Mouse (Mus musculus) CD8-positive naive resting alpha-beta T cell, adult 57 days (primary cell): ENCODE results near the gene Wfdc18. TPM values are rescaled to one million over a fixed set of nuclear protein-coding genes. Genes with fewer than 3 reads are reported as not detected.

Experiments used
- total RNA-seq: library from RNA; stranded (reverse); gene quantifications from one replicate; pipeline ENCODE4 v1.2.4, GENCODE M21; 2023

Gene Wfdc18
- not detected for total RNA-seq

DNA sequence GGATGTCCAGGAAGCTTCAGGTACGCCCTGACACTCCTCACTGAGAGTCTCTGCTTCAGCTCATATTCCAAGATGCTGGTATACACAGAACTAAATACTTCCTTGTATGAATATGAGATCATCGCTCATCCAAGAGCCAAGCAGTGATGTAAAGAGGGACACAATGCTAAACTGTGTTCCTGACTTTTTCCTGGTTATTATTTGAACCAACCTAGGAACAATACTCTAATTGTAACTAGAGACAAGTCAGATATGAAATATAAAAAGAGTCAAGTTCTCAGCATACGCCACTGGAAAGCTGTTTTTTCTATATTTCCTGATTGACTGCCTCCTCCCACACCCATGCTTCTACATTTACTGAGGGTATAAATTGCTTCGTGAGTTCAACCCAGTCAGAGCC is at the start of gene Wfdc18:
Wfdc18 (plus strand) TSS at position 301 of the 400 bp plus-strand sequence.

DNA sequence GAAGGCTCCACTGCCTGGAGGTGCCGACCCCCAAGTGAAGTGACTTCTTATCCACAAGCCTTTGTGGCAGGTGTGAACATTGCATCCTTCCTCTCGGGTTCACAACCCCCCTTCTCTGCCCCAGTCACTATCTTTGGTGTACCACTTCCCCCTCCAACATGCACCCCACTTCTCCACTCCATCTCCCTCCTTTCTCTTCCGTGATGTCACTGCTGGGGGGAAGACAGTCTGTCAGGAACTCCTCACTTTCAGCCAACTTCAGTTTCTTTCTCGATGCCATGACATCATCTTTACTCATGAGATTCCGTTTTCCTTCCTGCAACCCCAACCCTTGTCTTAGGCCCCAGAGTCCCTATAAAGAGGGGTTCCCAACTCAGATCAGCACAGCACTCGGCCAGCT is 46.6 kb upstream of the Wfdc18 start, which contains the start of gene Ccl4:
Ccl4 (plus strand) TSS at position 381 of the 400 bp plus-strand sequence.

DNA sequence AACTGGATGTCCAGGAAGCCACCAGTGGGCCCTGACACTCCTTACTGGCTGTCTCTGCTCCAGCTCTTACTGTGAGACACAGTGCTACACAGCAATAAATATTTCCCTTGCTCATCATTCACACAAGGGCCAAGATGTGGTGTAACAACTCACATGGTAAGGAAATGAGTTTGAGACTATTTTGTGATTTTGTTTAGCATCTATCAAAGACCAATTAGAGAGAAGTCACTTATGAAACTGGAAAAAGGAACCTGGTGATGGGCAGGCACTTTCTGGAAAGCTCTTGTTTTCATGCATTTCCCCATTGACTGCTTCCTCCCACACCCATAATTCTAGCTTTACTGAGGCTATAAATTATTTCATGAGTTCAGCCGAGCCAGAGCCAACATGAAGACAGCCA is 5.1 kb upstream of the Wfdc18 start, which contains the start of gene Wfdc17:
Wfdc17 (plus strand) TSS at position 287 of the 400 bp plus-strand sequence.

DNA sequence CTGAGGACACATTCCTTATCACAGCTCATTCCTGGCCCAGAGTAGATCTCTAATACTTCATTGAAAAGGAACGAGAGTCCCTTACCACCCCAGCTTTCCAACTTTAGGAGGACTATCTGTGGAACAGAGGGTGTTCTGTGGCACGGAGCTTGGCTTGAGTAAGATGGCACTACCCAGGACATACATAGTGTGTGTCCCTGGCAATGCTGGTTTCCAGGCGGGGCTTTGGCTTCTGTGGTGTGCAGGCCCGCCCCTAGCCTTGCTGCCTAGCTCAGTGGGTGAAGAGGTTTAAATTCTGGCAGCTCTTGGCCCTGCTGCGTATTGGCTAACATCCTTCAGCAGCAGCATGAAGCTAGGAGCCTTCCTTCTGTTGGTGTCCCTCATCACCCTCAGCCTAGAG is 37.9 kb downstream of the Wfdc18 start, which contains the start of gene Wfdc21:
Wfdc21 (plus strand) TSS at position 260 of the 400 bp plus-strand sequence.

DNA sequence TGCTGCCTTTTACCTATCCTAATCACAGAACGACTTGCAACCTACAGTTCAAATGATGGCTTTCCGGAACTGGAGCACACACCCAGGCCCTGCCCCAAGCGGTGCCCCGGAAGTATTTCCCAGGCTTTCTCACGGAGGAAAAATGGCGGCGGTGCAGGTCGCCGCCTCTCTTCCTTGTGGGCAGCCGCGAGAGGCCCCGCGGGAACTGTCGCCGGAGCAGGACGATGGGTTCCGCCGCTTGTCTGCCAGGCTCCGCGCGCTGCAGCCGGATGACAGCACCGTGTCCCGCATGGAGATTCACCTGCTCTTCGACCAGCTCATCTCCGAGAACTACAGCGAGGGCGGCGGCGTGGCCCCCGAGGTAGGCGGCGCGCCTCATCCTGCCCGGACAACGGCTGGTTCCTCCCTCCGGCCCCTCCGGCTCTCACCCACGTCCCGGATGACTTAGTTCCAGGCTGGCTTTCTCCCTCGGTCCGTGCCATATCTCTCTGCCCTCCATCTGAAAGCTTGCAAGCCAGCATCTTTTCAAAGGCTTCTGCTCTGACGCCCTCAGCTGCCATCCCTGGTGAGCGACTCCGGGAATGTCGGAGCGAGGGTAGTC is 44.9 kb downstream of the Wfdc18 start, which contains the start of gene Heatr6:
Heatr6 (plus strand) TSS at position 116 of the 601 bp plus-strand sequence.

Other genes starting within 250 kb of the Wfdc18 start
- gene Mmp28, start 245.9 kb upstream of the Wfdc18 start, total RNA-seq: not detected
- 145 TPM for gene Taf15, start 235.9 kb upstream of the Wfdc18 start, total RNA-seq
- not detected for gene Heatr9, start 186.8 kb upstream of the Wfdc18 start, total RNA-seq
- 19.3 TPM for gene Ccl5, start 178.5 kb upstream of the Wfdc18 start, total RNA-seq
- gene Ccl9, start 130.4 kb upstream of the Wfdc18 start, total RNA-seq: 0.49 TPM
- 4.1 TPM for gene Ccl6, start 115.9 kb upstream of the Wfdc18 start, total RNA-seq
- not detected for gene Rpl9-ps1, start 63.4 kb upstream of the Wfdc18 start, total RNA-seq
- 7.2 TPM for gene Ccl3, start 59.7 kb upstream of the Wfdc18 start, total RNA-seq
- 7.4 TPM for gene Ccl4, start 46.4 kb upstream of the Wfdc18 start, total RNA-seq
- gene Wfdc17, start 5.0 kb upstream of the Wfdc18 start, total RNA-seq: not detected
- not detected for gene Wfdc21, start 37.9 kb downstream of the Wfdc18 start, total RNA-seq
- gene Heatr6, start 44.7 kb downstream of the Wfdc18 start, total RNA-seq: 36.4 TPM
- not detected for gene Hnf1b, start 141.0 kb downstream of the Wfdc18 start, total RNA-seq
- 38.1 TPM for gene Ddx52, start 233.0 kb downstream of the Wfdc18 start, total RNA-seq